Mouse (Mus musculus): ENCODE results near the gene Gm20388.
"Not testable (repeated sequence)": the region's sequence is repeated elsewhere in the genome, so short reads cannot be mapped to it uniquely, and the experiment has no call there.

The Gm20388 gene

GRCm38 (mm10) chr8:124002546-124003108 lies 4092.0 kb downstream of the Gm20388 start:
- no peak for DNase-seq (ENCODE audit: inconsistent ontology term)

GRCm38 (mm10) chr8:124007829-124008228 lies 4097.2 kb downstream of the Gm20388 start:
- no peak for DNase-seq (ENCODE audit: inconsistent ontology term)

GRCm38 (mm10) chr8:124011580-124011979 lies 4100.9 kb downstream of the Gm20388 start:
- no peak for DNase-seq (ENCODE audit: inconsistent ontology term)

- DNase-seq (ENCODE audit: inconsistent ontology term): no peak
Measured at GRCm38 (mm10) chr8:124011989-124012586, 4101.4 kb downstream of the Gm20388 start.

- not testable (repeated sequence) for DNase-seq (ENCODE audit: inconsistent ontology term)
Measured at GRCm38 (mm10) chr8:124014299-124014698, 4103.7 kb downstream of the Gm20388 start.

- no peak for DNase-seq (ENCODE audit: inconsistent ontology term)
Measured at GRCm38 (mm10) chr8:124014751-124015150, 4104.1 kb downstream of the Gm20388 start.

GRCm38 (mm10) chr8:124019782-124020181 lies 4109.1 kb downstream of the Gm20388 start:
- no peak for DNase-seq (ENCODE audit: inconsistent ontology term)

GRCm38 (mm10) chr8:124020439-124021236 lies 4110.0 kb downstream of the Gm20388 start:
- DNase-seq (ENCODE audit: inconsistent ontology term): no peak

- peak; percentile 95 for DNase-seq (ENCODE audit: inconsistent ontology term)
Measured at GRCm38 (mm10) chr8:124021237-124022227, 4110.9 kb downstream of the Gm20388 start, which contains the start of the genes Taf5l and Urb2. Gene Taf5l, minus strand, starts transcription at chr8:124021397. Gene Urb2, plus strand, starts transcription at chr8:124021508.

- not testable (repeated sequence) for DNase-seq (ENCODE audit: inconsistent ontology term)
Measured at GRCm38 (mm10) chr8:124026265-124026664, 4115.6 kb downstream of the Gm20388 start.

GRCm38 (mm10) chr8:124027831-124028230 lies 4117.2 kb downstream of the Gm20388 start:
- DNase-seq (ENCODE audit: inconsistent ontology term): no peak

- DNase-seq (ENCODE audit: inconsistent ontology term): no peak
Measured at GRCm38 (mm10) chr8:124033400-124033799, 4122.8 kb downstream of the Gm20388 start.

- DNase-seq (ENCODE audit: inconsistent ontology term): no peak
Measured at GRCm38 (mm10) chr8:124038121-124038520, 4127.5 kb downstream of the Gm20388 start.

GRCm38 (mm10) chr8:124039351-124039750 lies 4128.7 kb downstream of the Gm20388 start:
- no peak for DNase-seq (ENCODE audit: inconsistent ontology term)

- DNase-seq (ENCODE audit: inconsistent ontology term): peak; percentile 32
Measured at GRCm38 (mm10) chr8:124042201-124042600, 4131.6 kb downstream of the Gm20388 start.

GRCm38 (mm10) chr8:124044421-124044820 lies 4133.8 kb downstream of the Gm20388 start:
- no peak for DNase-seq (ENCODE audit: inconsistent ontology term)

- DNase-seq (ENCODE audit: inconsistent ontology term): no peak
Measured at GRCm38 (mm10) chr8:124044931-124045330, 4134.3 kb downstream of the Gm20388 start.

- no peak for DNase-seq (ENCODE audit: inconsistent ontology term)
Measured at GRCm38 (mm10) chr8:124045856-124046255, 4135.2 kb downstream of the Gm20388 start.

GRCm38 (mm10) chr8:124052110-124052509 lies 4141.5 kb downstream of the Gm20388 start:
- peak; percentile 35 for DNase-seq (ENCODE audit: inconsistent ontology term)

GRCm38 (mm10) chr8:124052568-124052967 lies 4141.9 kb downstream of the Gm20388 start:
- DNase-seq (ENCODE audit: inconsistent ontology term): no peak

Measured in Muller cell, postnatal 12 days (primary cell).